Mouse (Mus musculus) c-Kit-positive CD71-negative TER-119-negative erythroid progenitor cells, embryonic 14.5 days (primary cell): ENCODE data around the gene Ppox.
A peak's percentile ranks its signal among the peaks of the same experiment; 100 is the strongest.
"Not testable (repeated sequence)": the region's sequence is repeated elsewhere in the genome, so short reads cannot be mapped to it uniquely, and the experiment has no call there.

Experiments
- DNase-seq: peaks from one replicate; pipeline ENCODE4 v3.0.0-alpha.2; 2013; ENCODE audit warnings: low read depth

Ppox gene

GRCm38 (mm10) chr1:171280916-171281527, at the start of gene Ppox:
TSS of gene Ppox (minus strand) at chr1:171281186.
- DNase-seq, result peak; percentile 94

- DNase-seq, result no peak
These were observed 49.2 kb upstream of the Ppox start for GRCm38 (mm10) chr1:171330216-171330560.

GRCm38 (mm10) chr1:171329433-171330215, 48.6 kb upstream of the Ppox start:
- peak; percentile 62 for DNase-seq

GRCm38 (mm10) chr1:171328839-171329432, 48.0 kb upstream of the Ppox start, which contains the start of gene Dedd:
TSS of gene Dedd (plus strand) at chr1:171329145.
- peak; percentile 77 for DNase-seq

- DNase-seq, result no peak
These were observed 47.3 kb upstream of the Ppox start for GRCm38 (mm10) chr1:171328244-171328643.

GRCm38 (mm10) chr1:171326588-171326987, 45.6 kb upstream of the Ppox start:
- DNase-seq, result not testable (repeated sequence)

- no peak for DNase-seq
These were observed 44.6 kb upstream of the Ppox start for GRCm38 (mm10) chr1:171325571-171325970.

- no peak for DNase-seq
These were observed 41.0 kb upstream of the Ppox start for GRCm38 (mm10) chr1:171322012-171322411.

- DNase-seq, result no peak
These were observed 40.4 kb upstream of the Ppox start for GRCm38 (mm10) chr1:171321415-171321814.

- DNase-seq, result no peak
These were observed 39.2 kb upstream of the Ppox start for GRCm38 (mm10) chr1:171320151-171320550.

GRCm38 (mm10) chr1:171319748-171320147, 38.8 kb upstream of the Ppox start:
- no peak for DNase-seq

- no peak for DNase-seq
These were observed 28.3 kb upstream of the Ppox start for GRCm38 (mm10) chr1:171309321-171309720.

GRCm38 (mm10) chr1:171306157-171306556, 25.2 kb upstream of the Ppox start:
- not testable (repeated sequence) for DNase-seq

- DNase-seq, result no peak
These were observed 17.2 kb upstream of the Ppox start for GRCm38 (mm10) chr1:171298226-171298625.

GRCm38 (mm10) chr1:171295063-171295402, 14.0 kb upstream of the Ppox start:
- no peak for DNase-seq

GRCm38 (mm10) chr1:171294298-171295062, 13.5 kb upstream of the Ppox start, which contains the start of gene Ufc1:
TSS of gene Ufc1 (minus strand) at chr1:171295024.
- no peak for DNase-seq

- DNase-seq, result no peak
These were observed 12.9 kb upstream of the Ppox start for GRCm38 (mm10) chr1:171293906-171294297.

- DNase-seq, result no peak
These were observed 12.4 kb upstream of the Ppox start for GRCm38 (mm10) chr1:171293351-171293750.

- no peak for DNase-seq
These were observed 7.3 kb upstream of the Ppox start for GRCm38 (mm10) chr1:171288328-171288727.

GRCm38 (mm10) chr1:171287136-171288081, 6.4 kb upstream of the Ppox start, which contains the start of gene Usp21:
TSS of gene Usp21 (minus strand) at chr1:171287991.
- peak; percentile 84 for DNase-seq

- DNase-seq, result no peak
These were observed 5.5 kb upstream of the Ppox start for GRCm38 (mm10) chr1:171286517-171286916.
